Mouse (Mus musculus) spleen, postnatal 0 days (tissue): ENCODE results near the gene Plod1. TPM values are rescaled to one million over a fixed set of nuclear protein-coding genes. Genes with fewer than 3 reads are reported as not detected.

Experiments
- polyA plus RNA-seq: library from polyadenylated mRNA; unstranded; fragments of >200 nt; fragmentation: Nextera tagmentation; extraction: Ambion mirVana; gene quantifications from 2 replicates; pipeline ENCODE4 v1.2.1, GENCODE M21; 2015

The Plod1 gene
- polyA plus RNA-seq, result 14.1 and 19.1 TPM in 2 replicates

DNA sequence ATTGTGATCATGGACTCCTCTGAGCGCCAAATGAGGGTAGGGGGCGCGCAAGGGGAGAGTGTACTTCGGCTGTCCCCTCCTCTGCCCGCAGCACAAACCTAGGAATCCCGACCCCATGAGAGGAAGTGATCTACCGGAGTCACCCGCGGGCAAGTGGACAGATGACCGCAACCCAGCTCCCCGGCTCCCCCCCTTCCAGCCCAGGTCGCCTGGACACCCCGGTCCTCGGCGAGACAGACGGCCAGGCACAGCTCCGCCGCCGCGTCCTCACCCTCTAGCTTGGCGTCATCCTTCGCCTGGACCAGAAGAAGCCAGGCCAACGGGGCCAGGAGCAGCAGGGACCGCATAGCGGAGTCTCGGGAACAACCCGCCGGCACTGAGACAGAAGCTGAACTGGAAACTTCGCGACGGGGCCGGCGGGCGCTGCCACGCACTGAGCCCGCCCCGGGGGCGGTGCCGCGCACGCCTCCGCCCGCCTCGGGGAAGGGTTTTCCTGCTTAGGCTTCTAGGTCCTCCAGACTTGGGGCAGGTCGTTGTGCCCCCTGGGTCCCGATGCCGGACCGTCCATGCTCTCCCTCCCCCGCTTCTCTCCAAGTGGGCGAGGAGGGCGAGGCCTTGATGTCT lies at the start of gene Plod1:
TSS of gene Plod1 (minus strand) at position 437 of the 624 bp plus-strand sequence.

DNA sequence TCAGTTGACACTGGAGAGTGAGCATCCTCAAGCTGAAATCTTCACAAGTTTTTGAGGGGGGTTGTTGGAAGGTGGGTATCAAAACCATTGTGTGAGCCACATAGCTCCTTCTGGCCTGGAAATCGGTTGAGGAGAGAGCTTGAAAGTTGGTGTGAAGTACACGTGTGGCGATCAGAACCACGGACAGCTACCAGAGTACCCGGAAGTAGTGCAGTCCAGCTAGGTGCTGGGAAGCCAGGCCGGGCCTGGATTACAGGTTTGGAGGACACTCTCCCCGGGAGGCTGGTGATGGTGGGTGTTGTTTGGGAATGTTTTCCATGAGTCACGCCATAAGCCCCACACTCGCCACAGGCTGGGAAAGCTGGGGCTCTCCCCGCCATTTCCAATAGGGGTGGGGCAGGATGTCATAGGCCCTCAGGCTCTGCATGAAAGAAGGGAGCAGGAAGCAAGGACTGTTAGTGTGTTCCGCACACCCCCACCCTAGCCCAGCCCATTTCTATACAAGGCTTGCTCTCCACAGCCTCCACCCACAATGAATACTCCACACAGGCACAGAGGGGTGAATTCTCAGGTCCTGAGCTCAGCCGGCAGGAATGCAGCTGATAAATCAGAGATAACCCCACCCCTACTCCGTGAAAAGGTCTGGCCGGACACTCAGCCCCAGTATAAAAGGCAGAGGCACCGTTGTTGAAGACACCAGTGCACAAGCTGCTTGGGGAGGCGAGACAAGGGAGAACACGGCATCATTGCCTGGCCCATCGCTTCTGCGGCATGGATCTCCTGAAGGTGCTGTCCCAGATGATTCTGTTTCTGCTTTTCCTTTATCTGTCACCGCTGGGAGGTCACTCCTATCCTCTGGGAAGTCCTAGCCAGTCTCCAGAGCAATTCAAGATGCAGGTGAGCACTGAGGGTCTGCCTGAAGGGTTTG lies 48.9 kb upstream of the Plod1 start, which contains the start of gene Nppb:
TSS of gene Nppb (plus strand) at position 584 of the 928 bp plus-strand sequence.

DNA sequence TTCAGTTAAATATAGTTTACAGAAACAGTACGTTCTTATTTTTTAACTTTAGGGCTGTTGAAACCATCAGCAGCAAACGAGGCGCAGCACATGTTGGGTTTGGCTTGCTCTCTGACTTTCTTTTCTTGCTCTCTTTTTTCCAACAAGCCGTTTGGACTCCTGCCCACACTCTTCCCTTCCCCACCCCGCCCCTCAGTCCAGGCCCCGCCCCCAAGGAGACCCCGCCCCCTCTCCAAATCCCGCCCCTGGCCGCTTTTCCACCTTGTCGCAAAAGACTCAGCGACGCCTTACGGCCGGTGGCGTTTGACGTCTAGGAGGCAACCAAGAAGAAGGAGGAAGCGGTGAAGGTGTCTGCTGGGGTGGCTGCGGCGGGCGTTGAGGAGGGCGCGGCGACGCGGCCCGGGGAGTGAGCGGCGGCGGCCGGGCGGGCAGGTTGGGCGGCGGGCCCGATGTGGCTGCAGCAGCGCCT lies 4.0 kb upstream of the Plod1 start, which contains the start of gene 2510039O18Rik:
TSS of gene 2510039O18Rik (plus strand) at position 320 of the 469 bp plus-strand sequence.

DNA sequence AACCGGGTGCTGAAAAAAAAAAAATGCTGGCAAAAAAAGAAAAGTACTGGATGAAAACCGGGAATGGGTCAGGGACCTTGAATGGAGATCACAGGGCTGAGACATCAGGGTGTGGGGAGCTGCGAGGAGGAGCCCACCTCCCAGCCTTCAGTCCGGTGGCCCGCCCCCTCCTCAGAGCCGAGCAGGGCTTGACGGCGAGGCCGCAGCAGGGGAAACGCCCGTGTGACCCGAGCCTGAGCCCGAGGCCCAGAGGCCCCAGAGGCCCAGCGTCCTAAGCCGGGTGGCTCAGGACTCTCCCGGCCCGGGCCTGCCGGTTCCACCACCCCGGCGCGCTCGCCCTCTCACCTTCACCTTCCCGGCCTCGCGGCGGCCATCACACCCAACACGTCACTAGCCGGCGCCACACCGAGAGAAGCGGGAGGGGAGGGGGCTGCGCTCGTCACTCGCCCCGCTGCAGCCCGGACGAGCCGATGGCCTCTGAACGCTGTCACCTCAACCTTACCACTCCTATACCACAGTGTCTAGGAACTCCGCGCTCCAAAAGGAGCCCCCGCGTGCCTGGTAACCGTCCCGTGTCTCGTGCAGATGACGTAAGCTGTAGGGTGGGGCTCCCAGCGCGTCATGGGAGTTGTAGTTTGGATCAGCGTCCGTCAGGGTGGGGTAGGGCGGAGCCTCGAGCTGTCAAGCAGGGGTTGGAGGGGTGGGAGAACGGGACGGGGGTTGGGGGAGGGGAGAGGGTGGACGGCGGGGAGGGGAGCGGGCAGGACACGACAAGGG lies 32.1 kb downstream of the Plod1 start, which contains the start of gene Mfn2:
TSS of gene Mfn2 (minus strand) at position 392 of the 777 bp plus-strand sequence.

DNA sequence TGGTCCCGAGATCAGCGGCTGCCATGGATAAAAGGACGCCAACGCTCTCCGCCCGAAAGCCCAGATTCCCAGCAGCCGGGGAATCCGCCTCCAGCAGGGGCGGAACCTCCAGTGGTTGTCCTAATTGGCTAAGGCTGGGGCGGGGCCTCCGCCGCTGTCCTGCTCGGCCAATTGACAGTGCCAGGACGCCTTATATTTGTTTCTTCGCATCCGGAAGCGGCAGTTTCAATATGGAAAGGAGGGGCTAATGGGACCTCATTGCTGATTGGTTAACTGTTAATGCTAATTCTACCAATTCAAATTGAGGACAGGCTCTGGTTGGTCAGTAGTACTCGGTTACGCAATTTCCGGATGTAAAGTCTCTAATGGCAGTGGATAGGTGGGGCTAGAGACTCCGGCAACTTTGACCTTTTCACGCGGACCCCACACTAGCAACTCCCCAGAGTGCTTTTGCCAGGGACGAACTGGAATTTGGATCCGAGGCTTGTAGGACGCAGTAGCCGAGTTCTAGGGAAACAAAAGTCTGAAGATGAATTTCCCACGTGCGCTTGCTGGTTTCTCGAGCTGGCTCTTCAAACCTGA lies 68.0 kb downstream of the Plod1 start, which contains the start of the genes Miip and Fv1:
TSS of gene Miip (minus strand) at position 367 of the 582 bp plus-strand sequence.
TSS of gene Fv1 (plus strand) at position 530 of the 582 bp plus-strand sequence.

Other genes with a start within 250 kb of the Plod1 start
- gene Zfp534, start 234.2 kb downstream of the Plod1 start, polyA plus RNA-seq, result not detected in 2 replicates
- 9.1 and 9.3 TPM in 2 replicates for gene Zfp984, start 127.0 kb downstream of the Plod1 start, polyA plus RNA-seq
- 2.3 and 3.1 TPM in 2 replicates for gene Zfp933, start 88.4 kb downstream of the Plod1 start, polyA plus RNA-seq
- 38.2 and 40.9 TPM in 2 replicates for gene Miip, start 68.0 kb downstream of the Plod1 start, polyA plus RNA-seq
- gene Fv1, start 67.8 kb downstream of the Plod1 start, polyA plus RNA-seq, result 2.2 and 2.7 TPM in 2 replicates
- gene Mfn2, start 32.1 kb downstream of the Plod1 start, polyA plus RNA-seq, result 13.5 and 16.2 TPM in 2 replicates
- 11.2 and 12.5 TPM in 2 replicates for gene 2510039O18Rik, start 4.1 kb upstream of the Plod1 start, polyA plus RNA-seq
- 0.28 TPM in 1 of 2 replicates, not detected in the other for gene Nppb, start 49.0 kb upstream of the Plod1 start, polyA plus RNA-seq
- 0.41 and 0.42 TPM in 2 replicates for gene Nppa, start 64.0 kb upstream of the Plod1 start, polyA plus RNA-seq
- 1.3 and 1.4 TPM in 2 replicates for gene Clcn6, start 102.1 kb upstream of the Plod1 start, polyA plus RNA-seq
- 6.4 and 8.6 TPM in 2 replicates for gene Mthfr, start 102.3 kb upstream of the Plod1 start, polyA plus RNA-seq
- gene Agtrap, start 151.3 kb upstream of the Plod1 start, polyA plus RNA-seq, result 12.8 and 18.7 TPM in 2 replicates
- gene Mad2l2, start 193.6 kb upstream of the Plod1 start, polyA plus RNA-seq, result 28.9 and 30.4 TPM in 2 replicates
- gene Draxin, start 193.9 kb upstream of the Plod1 start, polyA plus RNA-seq, result 0.02 TPM in 1 of 2 replicates, not detected in the other
- gene Fbxo6, start 215.4 kb upstream of the Plod1 start, polyA plus RNA-seq, result 18.5 and 20.4 TPM in 2 replicates
- 1.3 and 1.4 TPM in 2 replicates for gene Fbxo44, start 223.7 kb upstream of the Plod1 start, polyA plus RNA-seq
- gene Fbxo2, start 223.9 kb upstream of the Plod1 start, polyA plus RNA-seq, result 0.12 TPM in 1 of 2 replicates, not detected in the other